Mouse (Mus musculus) CD4-positive, CD25-positive, alpha-beta regulatory T cell, adult 9 weeks (primary cell): ENCODE measurements around the gene Mrpl14. TPM values are rescaled to one million over a fixed set of nuclear protein-coding genes. Genes with fewer than 3 reads are reported as not detected.

Source experiments
- polyA plus RNA-seq: library from polyadenylated mRNA; unstranded; fragments of 100-300 nt; shearing (Covaris generic); gene quantifications from one replicate; pipeline ENCODE4 v1.2.1, GENCODE M21; 2017

Mrpl14 gene
- polyA plus RNA-seq: 99.8 TPM

DNA sequence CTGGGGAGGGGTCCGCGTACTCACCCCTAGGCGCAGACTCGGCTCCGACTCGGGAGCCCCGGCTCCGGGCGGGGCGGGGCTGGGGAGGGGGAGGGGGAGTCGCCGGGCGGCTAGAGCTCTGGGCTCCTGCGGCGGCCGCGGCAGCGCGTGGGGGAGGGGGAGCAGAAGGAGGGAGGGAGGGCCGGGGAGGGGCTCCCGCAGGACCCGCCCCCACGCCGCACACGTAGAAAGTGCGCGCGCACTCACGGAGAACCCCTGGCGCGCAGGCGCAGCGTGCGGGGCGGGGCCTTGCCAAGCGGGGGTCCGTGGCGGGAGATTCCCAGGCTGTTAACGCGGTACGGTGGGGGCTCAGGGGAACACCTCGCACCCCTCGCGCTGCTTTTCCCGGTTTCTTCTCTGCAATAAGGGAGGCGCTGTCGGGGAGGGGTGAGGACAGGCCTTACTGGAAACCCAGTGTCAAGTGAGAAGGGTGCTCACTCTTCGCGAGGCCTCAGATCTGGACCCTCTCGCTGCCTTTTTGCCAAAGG, at the start of gene Mrpl14:
Gene Mrpl14, plus strand, starts transcription at position 230 of the 527 bp plus-strand sequence.

DNA sequence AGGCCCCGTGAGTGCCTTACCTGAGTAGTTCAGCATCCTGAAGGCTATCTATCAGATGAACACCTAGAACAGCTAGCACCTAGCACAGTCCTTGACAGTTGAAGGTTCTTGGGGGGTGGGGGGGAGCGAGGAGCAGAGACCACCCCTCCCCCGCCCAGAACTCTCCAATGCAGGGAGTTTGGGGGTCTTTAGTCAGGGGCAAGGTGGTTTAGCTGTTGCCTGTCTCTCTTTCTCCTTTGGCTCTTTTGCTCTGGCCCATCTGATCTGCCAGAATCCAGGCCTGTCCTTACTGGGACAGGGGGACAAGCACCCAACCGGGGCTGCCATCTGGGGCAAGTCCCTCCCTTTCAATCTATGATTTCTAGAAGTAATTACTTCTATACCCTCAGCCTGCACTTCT, 26.9 kb upstream of the Mrpl14 start, which contains the start of gene Capn11:
Gene Capn11, minus strand, starts transcription at position 101 of the 400 bp plus-strand sequence.

DNA sequence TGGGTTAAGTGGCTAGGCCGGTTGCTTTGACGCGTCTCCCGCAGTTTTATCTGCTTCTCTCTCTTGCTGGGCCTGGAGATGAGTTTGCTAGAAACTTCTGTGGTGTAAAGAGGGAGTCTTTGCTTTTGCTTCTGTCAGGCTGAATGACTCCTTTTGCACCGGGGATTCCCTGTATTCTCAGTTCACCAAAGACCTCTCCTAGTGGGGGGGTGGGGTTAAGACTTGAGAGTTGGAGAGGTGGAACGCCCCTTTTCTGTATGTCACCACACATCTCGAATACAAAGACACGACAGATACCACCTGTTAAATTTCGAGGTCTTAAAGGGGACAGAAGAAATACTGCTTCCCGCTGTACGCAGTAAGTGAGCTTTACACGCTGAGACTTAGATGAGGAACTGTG, 594 bp downstream of the Mrpl14 start, which contains the start of gene Tmem63b:
Gene Tmem63b, minus strand, starts transcription at position 190 of the 400 bp plus-strand sequence.

DNA sequence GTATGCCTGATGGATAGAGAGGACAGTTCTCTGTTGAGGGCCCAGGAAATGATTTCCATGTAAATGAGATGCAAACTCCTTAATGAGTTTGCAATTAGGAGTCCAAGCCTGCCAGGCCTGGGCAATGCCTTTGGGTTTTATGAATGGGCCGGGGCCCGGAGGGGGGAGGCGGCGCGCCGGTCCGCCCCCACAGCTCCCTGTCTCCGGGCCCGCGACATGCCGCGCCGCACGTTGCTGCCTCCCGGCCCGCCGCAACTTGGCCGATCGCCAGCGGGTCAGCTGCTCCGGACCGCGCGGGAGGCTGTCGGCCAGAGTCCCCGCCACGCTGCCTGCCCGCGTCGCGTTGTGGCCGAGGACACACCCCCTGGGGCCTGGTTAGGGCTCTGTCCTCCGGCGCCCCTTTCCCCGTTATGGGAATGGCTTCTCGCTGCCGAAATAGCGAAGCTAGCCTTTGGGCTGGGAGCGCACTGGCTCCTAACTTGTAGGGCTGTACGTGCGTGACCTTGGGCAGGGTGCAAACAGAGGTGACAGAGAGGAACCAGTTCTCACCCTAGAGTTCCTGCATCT, 47.7 kb downstream of the Mrpl14 start, which contains the start of gene 1600014C23Rik:
Gene 1600014C23Rik, minus strand, starts transcription at position 110 of the 567 bp plus-strand sequence.

Other genes starting within 250 kb of the Mrpl14 start
- gene Spats1, start 210.9 kb upstream of the Mrpl14 start, polyA plus RNA-seq: 0.58 TPM
- 9.1 TPM for gene Aars2, start 179.5 kb upstream of the Mrpl14 start, polyA plus RNA-seq
- not detected for gene Tcte1, start 162.9 kb upstream of the Mrpl14 start, polyA plus RNA-seq
- gene Tmem151b, start 136.6 kb upstream of the Mrpl14 start, polyA plus RNA-seq: 0.05 TPM
- 83.8 TPM for gene Nfkbie, start 130.6 kb upstream of the Mrpl14 start, polyA plus RNA-seq
- 91.4 TPM for gene Slc35b2, start 122.4 kb upstream of the Mrpl14 start, polyA plus RNA-seq
- 820 TPM for gene Hsp90ab1, start 113.1 kb upstream of the Mrpl14 start, polyA plus RNA-seq
- gene Slc29a1, start 86.7 kb upstream of the Mrpl14 start, polyA plus RNA-seq: 150 TPM
- not detected for gene Mymx, start 84.2 kb upstream of the Mrpl14 start, polyA plus RNA-seq
- gene Capn11, start 27.0 kb upstream of the Mrpl14 start, polyA plus RNA-seq: 2.2 TPM
- 12.0 TPM for gene Tmem63b, start 583 bp downstream of the Mrpl14 start, polyA plus RNA-seq
- not detected for gene 1600014C23Rik, start 47.5 kb downstream of the Mrpl14 start, polyA plus RNA-seq